8 mouse cellular contexts compared by ENCODE assay signal in genomic region chr5:143470421-143471164, GRCm38 (mm10). TPM values are rescaled to one million over a fixed set of nuclear protein-coding genes. Genes with fewer than 3 reads are reported as not detected.
DNase-seq lines count a peak whose midpoint lies in the region; ATAC-seq and TF ChIP-seq lines count a peak whose summit lies in the region.

No protein-coding gene starts in this region.

- no peak overlapping the region for H3K4me3 ChIP-seq in kidney, embryonic 15.5 days (replicated peaks)
- H3K4me3 ChIP-seq in G1E (ENCODE audit: low read depth, low read length), result no peak overlapping the region
- H3K4me3 ChIP-seq in heart, embryonic 11.5 days (ENCODE audit: low read depth, low read length), result no peak overlapping the region

- no peaks in the 10 kb centered on the region for H3K27me3 ChIP-seq in kidney, embryonic 15.5 days
- H3K27me3 ChIP-seq in G1E (ENCODE audit: insufficient read depth, low read length), result no peaks in the 10 kb centered on the region
- H3K27me3 ChIP-seq in heart, embryonic 11.5 days (ENCODE audit: control insufficient read depth, insufficient read depth, low read length), result no peaks in the 10 kb centered on the region

- intact Hi-C loops in left cerebral cortex, postnatal 4 days (cut with DNase I), result no loop called here

- no peak for DNase-seq in kidney, adult 8-10 months
- peak; percentile 30 for DNase-seq in G1E (ENCODE audit: low spot score)
- peak; percentile 79 to 88 for DNase-seq in cerebellum, adult 18-20 months
- peak; percentile 72 for DNase-seq in left cerebral cortex, postnatal 4 days
- DNase-seq in embryo, embryonic 9.5 days (ENCODE audit: extremely low spot score), result no peak

- H3K4me2 ChIP-seq in kidney, embryonic 15.5 days, result no peak overlapping the region
- H3K4me2 ChIP-seq in heart, embryonic 11.5 days, result no peak overlapping the region

- H3K36me3 ChIP-seq in kidney, embryonic 15.5 days, result peaks cover 37% of the 10 kb centered on the region
- peaks cover 91% of the 10 kb centered on the region for H3K36me3 ChIP-seq in G1E (replicated peaks)
- peaks cover 8% of the 10 kb centered on the region; the same call in 1 of the 2 replicates for H3K36me3 ChIP-seq in heart, embryonic 11.5 days (ENCODE audit: control insufficient read depth, insufficient read depth, low read length)

- no peak overlapping the region for H3K9ac ChIP-seq in kidney, embryonic 15.5 days
- H3K9ac ChIP-seq in heart, embryonic 11.5 days (ENCODE audit: low read depth, low read length), result no peak overlapping the region

- TF ChIP-seq CTCF in G1E (IDR thresholded peaks at IDR 0.05; ENCODE audit: low read depth, low read length), result no peak

- peak overlapping the region; percentile 48; the same call in 1 of the 2 replicates for H3K27ac ChIP-seq in kidney, embryonic 15.5 days
- peak overlapping the region; percentile 38 for H3K27ac ChIP-seq in heart, embryonic 11.5 days (ENCODE audit: low read depth, low read length)

- ATAC-seq in kidney, embryonic 15.5 days (replicated peaks; ENCODE audit: low FRiP score), result no peak
- peak; percentile 41 for ATAC-seq in G1E (ENCODE audit: extremely low read depth, insufficient number of reproducible peaks, low FRiP score, poor library complexity, severe bottlenecking)
- no peak; the same call in 1 of the 2 replicates for ATAC-seq in heart, embryonic 11.5 days (replicated peaks; ENCODE audit: insufficient number of reproducible peaks, low FRiP score, low TSS enrichment)
- ATAC-seq in neutrophil, adult 5-6 weeks (ENCODE audit: extremely low read depth, insufficient number of reproducible peaks, low FRiP score, poor library complexity, severe bottlenecking), result peak; percentile 61; the same call in 1 of the 2 replicates

- WGBS in kidney, embryonic 15.5 days, result 74% methylated on average over 15 of the region's 15 CpGs
- 58% methylated on average over 15 of the region's 15 CpGs for WGBS in heart, embryonic 11.5 days (ENCODE audit: insufficient replicate concordance)

- 0 out of 2 replicates have a peak, but pooled peaks cover 3% of the 10 kb centered on the region for H3K4me1 ChIP-seq in kidney, embryonic 15.5 days
- peaks cover 48% of the 10 kb centered on the region for H3K4me1 ChIP-seq in G1E (ENCODE audit: insufficient read depth, low read depth, low read length)
- H3K4me1 ChIP-seq in heart, embryonic 11.5 days (ENCODE audit: control insufficient read depth, insufficient read depth, low read length), result 0 out of 2 replicates have a peak, but pooled peaks cover 5% of the 10 kb centered on the region

- H3K9me3 ChIP-seq in kidney, embryonic 15.5 days (replicated peaks), result no peaks in the 10 kb centered on the region
- H3K9me3 ChIP-seq in G1E (replicated peaks), result no peaks in the 10 kb centered on the region
- no peaks in the 10 kb centered on the region for H3K9me3 ChIP-seq in heart, embryonic 11.5 days (replicated peaks; ENCODE audit: control insufficient read depth, low read length)

RNA-seq across cellular contexts. Expression of gene Daglb, which starts 6.2 kb away (rescaled TPM):
- 7.1 and 8.6 TPM in 2 replicates for polyA plus RNA-seq in kidney, embryonic 15.5 days (2015; fragmentation: Nextera tagmentation; extraction: Ambion mirVana)
- total RNA-seq in G1E (2014; fragmentation: Nextera tagmentation), result 19.4 and 29.9 TPM in 2 replicates
- total RNA-seq in G1E (2017), result 14.1 and 14.4 TPM in 2 replicates
- polyA plus RNA-seq in G1E (2012), result 6.1 and 9.0 TPM in 2 replicates
- polyA plus RNA-seq in heart, embryonic 11.5 days (2014; fragmentation: Nextera tagmentation; extraction: Ambion mirVana), result 8.5 and 8.7 TPM in 2 replicates
- 10 to 100 TPM; 16.7 to 17.4 TPM for total RNA-seq in left cerebral cortex, postnatal 4 days (2021)
- 14.5 and 15.7 TPM in 2 replicates for total RNA-seq in neutrophil, adult 5-6 weeks (2017)

RNA-seq across cellular contexts. Expression of gene Rac1, which starts 57.2 kb away (rescaled TPM):
- polyA plus RNA-seq in kidney, embryonic 15.5 days (2015; fragmentation: Nextera tagmentation; extraction: Ambion mirVana), result 459 and 494 TPM in 2 replicates
- total RNA-seq in G1E (2014; fragmentation: Nextera tagmentation), result 802 and 891 TPM in 2 replicates
- total RNA-seq in G1E (2017), result 150 and 168 TPM in 2 replicates
- 93.2 and 99.6 TPM in 2 replicates for polyA plus RNA-seq in G1E (2012)
- 409 and 438 TPM in 2 replicates for polyA plus RNA-seq in heart, embryonic 11.5 days (2014; fragmentation: Nextera tagmentation; extraction: Ambion mirVana)
- total RNA-seq in left cerebral cortex, postnatal 4 days (2021), result 100 to 1,000 TPM; 415 to 420 TPM
- 154 and 187 TPM in 2 replicates for total RNA-seq in neutrophil, adult 5-6 weeks (2017)

Comparison
In these comparisons a context has a peak if more than half of its experiments do, and no peak if none do; other contexts are left out.
1. ATAC-seq: peak in G1E (single experiment) and neutrophil, adult 5-6 weeks (single experiment); none in kidney, embryonic 15.5 days (single experiment) and heart, embryonic 11.5 days (single experiment).
2. DNase-seq: peak in G1E (single experiment), cerebellum, adult 18-20 months (2 of 2) and left cerebral cortex, postnatal 4 days (single experiment); none in kidney, adult 8-10 months (0 of 2) and embryo, embryonic 9.5 days (single experiment).